Comparison of ENCODE assay signal across 12 mouse cellular contexts in the genomic region with DNA sequence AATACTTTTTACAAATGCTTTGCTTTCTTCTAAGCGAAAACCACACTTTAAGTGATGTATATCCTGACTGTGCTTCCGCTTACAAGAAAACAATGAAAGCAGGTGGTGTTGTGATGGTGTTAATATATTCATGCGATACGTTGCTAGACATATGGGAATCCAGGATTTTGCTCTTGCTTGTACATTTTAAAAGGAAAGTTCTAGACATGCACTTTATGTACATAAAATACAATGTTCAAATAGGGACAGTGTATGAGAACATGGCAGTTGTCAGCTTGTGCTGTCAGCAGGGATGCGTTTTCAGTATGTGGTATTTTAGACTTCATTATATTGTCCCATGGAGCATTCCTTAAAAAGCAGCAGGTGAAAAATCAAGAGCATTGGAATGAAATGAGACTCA.
"Had no signal": no experiment of that assay in that cellular context is flagged by ENCODE, and none has a peak within 500 bp of the region (broad histone marks: within the 10 kb centered on the region; RNA-seq: fewer than 3 reads in every experiment).

No protein-coding gene starts in this region.

- H3K27me3 ChIP-seq: kidney, embryonic 15.5 days; limb, embryonic 13.5 days; liver, embryonic 15.5 days; neural tube, embryonic 13.5 days; stomach, embryonic 15.5 days had no signal

- DNase-seq: kidney, adult 18-20 months; kidney, postnatal 14 days; lung, adult 2 months; lung, postnatal 36 days; right cerebral cortex, postnatal 14 days; thymus, postnatal 36 days had no signal

- H3K4me2 ChIP-seq: kidney, embryonic 15.5 days; limb, embryonic 13.5 days; liver, embryonic 15.5 days; neural tube, embryonic 13.5 days; stomach, embryonic 15.5 days had no signal

- H3K27ac ChIP-seq: kidney, embryonic 15.5 days; limb, embryonic 13.5 days; liver, embryonic 15.5 days; neural tube, embryonic 13.5 days; stomach, embryonic 15.5 days had no signal

- H3K9ac ChIP-seq: kidney, embryonic 15.5 days; limb, embryonic 13.5 days; liver, embryonic 15.5 days; neural tube, embryonic 13.5 days; stomach, embryonic 15.5 days had no signal

- H3K9me3 ChIP-seq: kidney, embryonic 15.5 days; limb, embryonic 13.5 days; liver, embryonic 15.5 days; neural tube, embryonic 13.5 days; stomach, embryonic 15.5 days had no signal

- H3K4me1 ChIP-seq: kidney, embryonic 15.5 days; limb, embryonic 13.5 days; liver, embryonic 15.5 days; neural tube, embryonic 13.5 days; stomach, embryonic 15.5 days had no signal

- ATAC-seq: lung, postnatal 0 days had no signal

- H3K36me3 ChIP-seq: kidney, embryonic 15.5 days; limb, embryonic 13.5 days; liver, embryonic 15.5 days; neural tube, embryonic 13.5 days; stomach, embryonic 15.5 days had no signal

- H3K4me3 ChIP-seq: kidney, embryonic 15.5 days; limb, embryonic 13.5 days; liver, embryonic 15.5 days; neural tube, embryonic 13.5 days; stomach, embryonic 15.5 days had no signal
